Mouse (Mus musculus) olfactory bulb, adult 2 months (tissue): ENCODE measurements at regions not wholly inside any gene's neighbourhood (a gene's known extent, or its start where the extent isn't known, plus 50 kb on each side); places are given as distances from the start of the nearest gene placed in this dataset.

ENCODE experiments used
- CTCF ChIP-seq: fragments of 200-500 bp; IDR thresholded peaks from 2 replicates; pipeline ENCODE4 v1.5.1; 2012; ENCODE audit warnings: low read depth, mild to moderate bottlenecking, low read length, moderate library complexity; ENCODE audit not compliant: insufficient read depth
- POLR2A ChIP-seq: fragments of 200-500 bp; IDR thresholded peaks from 2 replicates; pipeline ENCODE4 v1.6.1; 2012; ENCODE audit warnings: mild to moderate bottlenecking, low read depth, low read length, moderate library complexity; ENCODE audit not compliant: insufficient read depth

- TF ChIP-seq POLR2A (no peak), CTCF (no peak)
These were observed 266.1 kb upstream of the Ctso start for GRCm38 (mm10) chr3:81666262-81666661.
